Mouse (Mus musculus): ENCODE results near the gene D17H6S53E. TPM values are rescaled to one million over a fixed set of nuclear protein-coding genes. Genes with fewer than 3 reads are reported as not detected.
A peak's percentile ranks its signal among the peaks of the same experiment; 100 is the strongest.

D17H6S53E gene
- total and polyA plus RNA-seq, 3 experiments = 9.3 to 22.1 (median 12.8) TPM

DNA sequence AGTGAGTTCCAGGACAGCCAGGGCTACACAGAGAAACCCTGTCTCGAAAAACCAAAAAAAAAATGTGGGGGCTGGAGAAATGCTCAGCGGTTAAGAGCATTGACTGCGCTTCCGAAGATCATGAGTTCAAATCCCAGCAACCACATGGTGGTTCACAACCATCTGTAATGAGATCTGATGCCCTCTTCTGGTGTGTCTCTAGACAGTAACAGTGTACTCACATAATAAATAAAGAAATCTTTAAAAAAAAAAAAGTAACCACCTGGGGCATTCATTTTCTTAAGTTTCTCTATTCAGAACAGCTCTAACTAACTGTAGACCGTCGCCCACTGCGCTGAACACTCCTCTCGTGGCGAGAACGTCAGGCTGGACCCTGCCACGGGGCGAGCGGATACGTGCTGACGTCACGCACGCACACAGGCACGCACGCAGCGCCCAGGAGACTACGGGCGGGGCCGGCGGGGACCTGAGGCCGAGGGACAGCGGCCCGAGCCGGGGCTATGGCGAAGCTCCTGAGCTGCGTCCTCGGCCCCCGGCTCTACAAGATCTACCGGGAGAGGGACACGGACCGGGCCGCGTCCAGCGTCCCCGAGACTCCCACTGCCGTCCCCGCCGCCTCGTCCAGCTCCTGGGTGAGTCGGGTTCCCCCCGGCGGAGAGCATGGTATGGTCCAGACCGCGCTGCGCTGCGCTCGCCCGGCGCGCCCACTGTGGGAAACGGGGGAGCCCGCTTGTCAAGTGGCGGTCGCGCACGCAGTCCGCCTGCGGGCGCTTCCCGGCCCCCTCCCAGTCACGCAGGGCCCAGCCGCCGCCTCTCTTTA lies 37.1 kb upstream of the D17H6S53E start, which contains the start of gene Abhd16a:
Gene Abhd16a, plus strand, starts transcription at position 439 of the 820 bp plus-strand sequence.
- H3K27me3 ChIP-seq (ENCODE audit: insufficient read depth, low read length) = no peaks in the 10 kb centered on the region
- no peaks in the 10 kb centered on the region for H3K9me3 ChIP-seq (replicated peaks)
- TF ChIP-seq GATA2 (IDR thresholded peaks at IDR 0.05; ENCODE audit: borderline replicate concordance, low read depth, low read length) = no peak
- no peak for TF ChIP-seq CTCF (IDR thresholded peaks at IDR 0.05; ENCODE audit: low read depth, low read length)
- TF ChIP-seq TAL1 (conservative IDR thresholded peaks at IDR 0.05; ENCODE audit: low read depth, low read length) = no peak
- TF ChIP-seq POLR2AphosphoS5 (IDR thresholded peaks at IDR 0.05; ENCODE audit: insufficient replicate concordance, low read depth, low read length) = no peak
- TF ChIP-seq GATA1 (IDR thresholded peaks at IDR 0.05; ENCODE audit: borderline replicate concordance, low read length) = no peak
- DNase-seq (ENCODE audit: low spot score) (peak; percentile 82), ATAC-seq (ENCODE audit: extremely low read depth, insufficient number of reproducible peaks, low FRiP score, poor library complexity, severe bottlenecking) (peak; percentile 77)
- H3K4me3 ChIP-seq (ENCODE audit: low read depth, low read length) = peak within 1 kb of the TSS; percentile 81
- H3K4me1 ChIP-seq (ENCODE audit: insufficient read depth, low read depth, low read length) = peaks cover 64% of the 10 kb centered on the region
- peaks cover 40% of the 10 kb centered on the region for H3K36me3 ChIP-seq (replicated peaks)

GRCm38 (mm10) chr17:35090166-35090932 lies 35.8 kb upstream of the D17H6S53E start:
- H3K36me3 ChIP-seq (replicated peaks) = peaks cover 53% of the 10 kb centered on the region
- no peak for DNase-seq (ENCODE audit: low spot score)

DNA sequence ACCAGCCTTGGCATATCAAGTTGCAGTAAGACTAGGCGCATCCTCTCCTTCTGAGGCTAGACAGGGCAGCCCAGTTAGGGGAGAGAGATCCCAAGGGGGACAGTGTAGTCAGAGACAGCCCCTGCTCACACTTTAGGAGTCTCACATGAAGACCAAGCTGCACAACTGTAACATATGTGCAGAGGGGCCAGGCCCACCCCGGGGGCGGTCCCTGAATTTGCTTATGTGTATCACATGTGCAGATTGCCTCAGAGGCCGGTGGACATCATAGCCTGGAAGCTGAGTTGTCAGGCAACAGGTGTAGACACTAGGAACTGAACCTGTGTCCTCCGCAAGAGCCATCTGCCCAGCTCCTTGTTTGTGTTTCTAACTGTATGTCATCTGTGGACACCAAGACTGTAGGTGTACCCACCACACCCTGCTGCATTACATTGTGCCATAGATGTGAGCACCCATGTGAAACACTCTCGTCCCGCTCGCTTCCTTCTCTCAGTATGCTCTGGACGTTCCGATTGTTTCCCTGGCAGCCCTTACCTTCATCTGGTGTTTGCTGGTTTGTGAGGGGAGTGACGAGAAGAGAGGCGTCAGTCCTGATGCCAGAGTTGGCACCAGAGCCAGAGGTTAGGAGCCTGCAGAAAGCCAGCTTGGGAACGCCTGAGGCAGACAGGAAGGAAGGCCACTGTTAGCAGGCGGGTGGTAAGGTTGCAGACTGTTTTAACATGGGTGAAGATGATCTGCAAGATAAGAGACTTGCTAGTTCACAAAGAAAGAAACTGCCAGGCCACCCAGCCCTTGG lies 33.6 kb upstream of the D17H6S53E start:
- H3K36me3 ChIP-seq (replicated peaks) = peaks cover 75% of the 10 kb centered on the region

More at GRCm38 (mm10) chr17:35090166-35090932, 35.8 kb upstream of the D17H6S53E start:
- ATAC-seq (ENCODE audit: extremely low read depth, insufficient number of reproducible peaks, low FRiP score, poor library complexity, severe bottlenecking) = no peak
- TF ChIP-seq POLR2AphosphoS5 (IDR thresholded peaks at IDR 0.05; ENCODE audit: insufficient replicate concordance, low read depth, low read length) = no peak
- no peak for TF ChIP-seq GATA1 (IDR thresholded peaks at IDR 0.05; ENCODE audit: borderline replicate concordance, low read length)
- no peak for TF ChIP-seq TAL1 (conservative IDR thresholded peaks at IDR 0.05; ENCODE audit: low read depth, low read length)
- TF ChIP-seq GATA2 (IDR thresholded peaks at IDR 0.05; ENCODE audit: borderline replicate concordance, low read depth, low read length) = no peak
- no peak for TF ChIP-seq CTCF (IDR thresholded peaks at IDR 0.05; ENCODE audit: low read depth, low read length)
- Histone ChIP-seq H3K27me3 (ENCODE audit: insufficient read depth, low read length) (no peaks in the 10 kb centered on the region), H3K4me1 (ENCODE audit: insufficient read depth, low read depth, low read length) (peaks cover 61% of the 10 kb centered on the region), H3K9me3 (replicated peaks) (no peaks in the 10 kb centered on the region), H3K4me3 (ENCODE audit: low read depth, low read length) (peak overlapping the region; percentile 81)

DNA sequence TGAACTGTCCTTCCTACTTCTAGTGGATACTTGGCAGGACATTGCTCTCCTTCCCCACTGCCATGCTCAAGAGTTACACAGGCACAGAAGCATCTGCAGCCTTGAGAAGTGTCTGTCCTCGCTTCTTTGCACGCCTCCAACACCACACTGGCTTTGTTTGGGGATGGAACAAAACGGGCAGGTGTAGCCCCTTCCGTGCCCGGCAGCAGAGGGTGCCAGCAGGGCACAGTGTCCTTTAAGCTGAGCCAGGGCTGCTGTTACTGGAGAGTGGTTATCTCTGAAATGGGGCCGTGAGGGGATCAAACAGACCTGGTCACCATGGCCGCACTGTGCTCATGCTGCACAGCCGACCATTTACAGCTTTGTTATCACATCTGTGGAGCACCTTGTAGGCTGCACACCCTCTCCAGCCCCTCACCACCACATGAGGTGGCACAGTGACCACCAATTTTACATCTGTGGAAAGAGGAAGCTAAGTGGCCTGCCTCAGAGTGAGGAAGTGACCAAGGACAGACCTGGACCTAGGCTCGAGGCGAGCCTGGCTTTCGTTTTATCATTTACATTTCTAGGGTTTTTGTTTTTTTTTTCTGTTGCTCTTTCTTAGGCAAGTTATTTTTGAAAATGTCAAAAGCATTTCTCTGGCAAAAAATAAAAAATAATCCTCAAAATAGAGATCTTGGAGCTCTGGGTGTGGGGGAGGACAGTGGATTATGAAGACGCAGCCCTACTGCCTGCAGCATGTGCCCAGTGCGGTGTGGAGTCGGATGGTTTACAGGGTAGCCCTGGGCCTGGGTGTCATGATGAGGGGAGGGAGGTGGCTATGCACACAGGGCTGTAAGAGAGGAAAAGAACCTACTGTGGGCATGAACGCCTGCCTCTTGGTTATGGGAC lies 31.5 kb upstream of the D17H6S53E start:
- peaks cover 96% of the 10 kb centered on the region for H3K36me3 ChIP-seq (replicated peaks)

More for the DNA sequence above, 33.6 kb upstream of the D17H6S53E start:
- DNase-seq (ENCODE audit: low spot score) = no peak
- Histone ChIP-seq H3K9me3 (replicated peaks) (no peaks in the 10 kb centered on the region), H3K4me3 (ENCODE audit: low read depth, low read length) (no peak overlapping the region), H3K4me1 (ENCODE audit: insufficient read depth, low read depth, low read length) (peaks cover 67% of the 10 kb centered on the region), H3K27me3 (ENCODE audit: insufficient read depth, low read length) (no peaks in the 10 kb centered on the region)
- no peak for ATAC-seq (ENCODE audit: extremely low read depth, insufficient number of reproducible peaks, low FRiP score, poor library complexity, severe bottlenecking)
- TF ChIP-seq GATA1 (IDR thresholded peaks at IDR 0.05; ENCODE audit: borderline replicate concordance, low read length) (no peak), POLR2AphosphoS5 (IDR thresholded peaks at IDR 0.05; ENCODE audit: insufficient replicate concordance, low read depth, low read length) (no peak), TAL1 (conservative IDR thresholded peaks at IDR 0.05; ENCODE audit: low read depth, low read length) (no peak), GATA2 (IDR thresholded peaks at IDR 0.05; ENCODE audit: borderline replicate concordance, low read depth, low read length) (no peak), CTCF (IDR thresholded peaks at IDR 0.05; ENCODE audit: low read depth, low read length) (no peak)

GRCm38 (mm10) chr17:35096597-35096996 lies 29.6 kb upstream of the D17H6S53E start:
- DNase-seq (ENCODE audit: low spot score) = no peak
- peaks cover 100% of the 10 kb centered on the region for H3K36me3 ChIP-seq (replicated peaks)
- H3K4me1 ChIP-seq (ENCODE audit: insufficient read depth, low read depth, low read length) = peaks cover 76% of the 10 kb centered on the region
- TF ChIP-seq CTCF (IDR thresholded peaks at IDR 0.05; ENCODE audit: low read depth, low read length) = no peak
- no peak for TF ChIP-seq GATA1 (IDR thresholded peaks at IDR 0.05; ENCODE audit: borderline replicate concordance, low read length)
- no peak for TF ChIP-seq POLR2AphosphoS5 (IDR thresholded peaks at IDR 0.05; ENCODE audit: insufficient replicate concordance, low read depth, low read length)
- TF ChIP-seq GATA2 (IDR thresholded peaks at IDR 0.05; ENCODE audit: borderline replicate concordance, low read depth, low read length) = no peak
- no peak for TF ChIP-seq TAL1 (conservative IDR thresholded peaks at IDR 0.05; ENCODE audit: low read depth, low read length)
- H3K27me3 ChIP-seq (ENCODE audit: insufficient read depth, low read length) = no peaks in the 10 kb centered on the region
- no peak for ATAC-seq (ENCODE audit: extremely low read depth, insufficient number of reproducible peaks, low FRiP score, poor library complexity, severe bottlenecking)
- H3K4me3 ChIP-seq (ENCODE audit: low read depth, low read length) = no peak overlapping the region
- no peaks in the 10 kb centered on the region for H3K9me3 ChIP-seq (replicated peaks)

More for the DNA sequence above, 31.5 kb upstream of the D17H6S53E start:
- TF ChIP-seq GATA1 (IDR thresholded peaks at IDR 0.05; ENCODE audit: borderline replicate concordance, low read length) = no peak
- TF ChIP-seq TAL1 (conservative IDR thresholded peaks at IDR 0.05; ENCODE audit: low read depth, low read length) = no peak
- no peak for TF ChIP-seq POLR2AphosphoS5 (IDR thresholded peaks at IDR 0.05; ENCODE audit: insufficient replicate concordance, low read depth, low read length)
- no peak for TF ChIP-seq CTCF (IDR thresholded peaks at IDR 0.05; ENCODE audit: low read depth, low read length)
- TF ChIP-seq GATA2 (IDR thresholded peaks at IDR 0.05; ENCODE audit: borderline replicate concordance, low read depth, low read length) = no peak
- Histone ChIP-seq H3K27me3 (ENCODE audit: insufficient read depth, low read length) (no peaks in the 10 kb centered on the region), H3K9me3 (replicated peaks) (no peaks in the 10 kb centered on the region), H3K4me3 (ENCODE audit: low read depth, low read length) (no peak overlapping the region), H3K4me1 (ENCODE audit: insufficient read depth, low read depth, low read length) (peaks cover 74% of the 10 kb centered on the region)
- ATAC-seq (ENCODE audit: extremely low read depth, insufficient number of reproducible peaks, low FRiP score, poor library complexity, severe bottlenecking) (no peak), DNase-seq (ENCODE audit: low spot score) (no peak)
